Mouse (Mus musculus) stomach, embryonic 15.5 days (tissue): ENCODE results near the gene Wwox. TPM values are rescaled to one million over a fixed set of nuclear protein-coding genes. Genes with fewer than 3 reads are reported as not detected.

Experiments used
- ATAC-seq: fragments of 200-750 bp; cut with Nextera tagmentation; 2 replicates; pipeline ENCODE4 v1.8.0; 2017; ENCODE audit warnings: low read depth, moderate number of reproducible peaks, moderate TSS enrichment; ENCODE audit not compliant: insufficient read depth, low FRiP score
- H3K27ac ChIP-seq: fragments of 300-500 bp; sonication (generic); 2 replicates; pipeline ENCODE4 v1.5.1; 2015; ENCODE audit warnings: mild to moderate bottlenecking, inconsistent platforms
- H3K27me3 ChIP-seq: fragments of 300-500 bp; sonication (generic); replicated peaks from 2 replicates; pipeline ENCODE4 v1.6.1; 2015; ENCODE audit warnings: inconsistent platforms
- H3K36me3 ChIP-seq: fragments of 300-500 bp; sonication (generic); 2 replicates; pipeline ENCODE4 v1.6.1; 2015; ENCODE audit warnings: inconsistent platforms
- H3K4me1 ChIP-seq: fragments of 300-500 bp; sonication (generic); 2 replicates; pipeline ENCODE4 v1.6.1; 2015; ENCODE audit warnings: inconsistent platforms
- H3K4me2 ChIP-seq: fragments of 300-500 bp; sonication (generic); 2 replicates; pipeline ENCODE4 v1.6.1; 2015; ENCODE audit warnings: mild to moderate bottlenecking, inconsistent platforms
- H3K4me3 ChIP-seq: fragments of 300-500 bp; sonication (generic); replicated peaks from 2 replicates; pipeline ENCODE4 v1.5.1; 2015; ENCODE audit warnings: inconsistent platforms
- H3K9ac ChIP-seq: fragments of 300-500 bp; sonication (generic); 2 replicates; pipeline ENCODE4 v1.6.1; 2015; ENCODE audit warnings: inconsistent platforms
- H3K9me3 ChIP-seq: fragments of 300-500 bp; sonication (generic); 2 replicates; pipeline ENCODE4 v1.6.1; 2016; ENCODE audit warnings: inconsistent platforms
- WGBS: fragments of 180-500 bp; shearing (Covaris S2); methylation state at CpG from one replicate; pipeline ENCODE4 v1.1.7; 2015; 5-methylcytosine and 5-hydroxymethylcytosine counted together
- polyA plus RNA-seq: library from polyadenylated mRNA; unstranded; fragments of >200 nt; fragmentation: Nextera tagmentation; extraction: Ambion mirVana; gene quantifications from 2 replicates; pipeline ENCODE4 v1.2.1, GENCODE M21; 2015

Wwox gene
- polyA plus RNA-seq, 1 experiment from 2014 or later, result 12.2 TPM

GRCm38 (mm10) chr8:115008624-115009620, 569.5 kb downstream of the Wwox start:
- peak overlapping the region; percentile 60 for H3K27ac ChIP-seq
- ATAC-seq, result no peak
- peaks cover 15% of the 10 kb centered on the region; the same call in 1 of the 2 replicates for H3K4me1 ChIP-seq

GRCm38 (mm10) chr8:115009897-115010768, 570.7 kb downstream of the Wwox start:
- peak overlapping the region; percentile 77 for H3K27ac ChIP-seq
- no peak for ATAC-seq
- WGBS, result 23% methylated on average over 9 of the region's 9 CpGs

More at GRCm38 (mm10) chr8:115008624-115009620, 569.5 kb downstream of the Wwox start:
- Histone ChIP-seq H3K9ac (no peak overlapping the region), H3K9me3 (no peaks in the 10 kb centered on the region), H3K4me3 (no peak overlapping the region), H3K4me2 (no peak overlapping the region), H3K27me3 (no peaks in the 10 kb centered on the region), H3K36me3 (no peaks in the 10 kb centered on the region)
- 72% methylated on average over 9 of the region's 9 CpGs for WGBS

GRCm38 (mm10) chr8:115010769-115011073, 571.3 kb downstream of the Wwox start:
- Histone ChIP-seq H3K9ac (no peak overlapping the region), H3K36me3 (no peaks in the 10 kb centered on the region), H3K4me1 (peaks cover 15% of the 10 kb centered on the region; the same call in 1 of the 2 replicates), H3K27me3 (no peaks in the 10 kb centered on the region), H3K4me2 (no peak overlapping the region), H3K4me3 (no peak overlapping the region), H3K27ac (peak overlapping the region; percentile 77), H3K9me3 (no peaks in the 10 kb centered on the region)
- 41% methylated on average over 9 of the region's 9 CpGs for WGBS
- no peak for ATAC-seq

More at GRCm38 (mm10) chr8:115009897-115010768, 570.7 kb downstream of the Wwox start:
- H3K4me2 ChIP-seq, result 0 out of 2 replicates have a peak overlapping the region, but pooled peaks have one; percentile 19
- H3K36me3 ChIP-seq, result no peaks in the 10 kb centered on the region
- no peak overlapping the region for H3K9ac ChIP-seq
- H3K27me3 ChIP-seq, result no peaks in the 10 kb centered on the region
- H3K4me1 ChIP-seq, result peaks cover 15% of the 10 kb centered on the region; the same call in 1 of the 2 replicates
- no peak overlapping the region for H3K4me3 ChIP-seq
- H3K9me3 ChIP-seq, result no peaks in the 10 kb centered on the region

- no peaks in the 10 kb centered on the region for H3K27me3 ChIP-seq
- H3K4me1 ChIP-seq, result no peaks in the 10 kb centered on the region
- H3K36me3 ChIP-seq, result no peaks in the 10 kb centered on the region
- H3K4me2 ChIP-seq, result no peak overlapping the region
- no peaks in the 10 kb centered on the region for H3K9me3 ChIP-seq
- no peak for ATAC-seq
- no peak overlapping the region for H3K9ac ChIP-seq
- H3K4me3 ChIP-seq, result no peak overlapping the region
- WGBS, result 59% methylated on average over 15 of the region's 15 CpGs
- H3K27ac ChIP-seq, result no peak overlapping the region
Observed at GRCm38 (mm10) chr8:115019661-115020060, 580.2 kb downstream of the Wwox start.

GRCm38 (mm10) chr8:115021731-115022130, 582.3 kb downstream of the Wwox start:
- Histone ChIP-seq H3K4me2 (no peak overlapping the region), H3K4me1 (no peaks in the 10 kb centered on the region), H3K9me3 (no peaks in the 10 kb centered on the region), H3K27ac (no peak overlapping the region), H3K36me3 (no peaks in the 10 kb centered on the region), H3K4me3 (no peak overlapping the region), H3K9ac (no peak overlapping the region), H3K27me3 (no peaks in the 10 kb centered on the region)
- 86% methylated on average over 8 of the region's 8 CpGs for WGBS
- no peak for ATAC-seq

GRCm38 (mm10) chr8:115024062-115024461, 584.6 kb downstream of the Wwox start:
- H3K27me3 ChIP-seq, result no peaks in the 10 kb centered on the region
- H3K9me3 ChIP-seq, result no peaks in the 10 kb centered on the region
- 80% methylated on average over 4 of the region's 4 CpGs for WGBS
- H3K4me2 ChIP-seq, result no peak overlapping the region
- no peaks in the 10 kb centered on the region for H3K36me3 ChIP-seq
- no peak overlapping the region for H3K9ac ChIP-seq
- H3K27ac ChIP-seq, result no peak overlapping the region
- ATAC-seq, result no peak
- H3K4me1 ChIP-seq, result no peaks in the 10 kb centered on the region
- no peak overlapping the region for H3K4me3 ChIP-seq

- Histone ChIP-seq H3K27me3 (no peaks in the 10 kb centered on the region), H3K4me2 (no peak overlapping the region), H3K4me1 (no peaks in the 10 kb centered on the region), H3K4me3 (no peak overlapping the region), H3K36me3 (no peaks in the 10 kb centered on the region), H3K27ac (no peak overlapping the region; the same call in 1 of the 2 replicates), H3K9me3 (no peaks in the 10 kb centered on the region), H3K9ac (no peak overlapping the region)
- 51% methylated on average over 10 of the region's 10 CpGs for WGBS
- no peak for ATAC-seq
Observed at GRCm38 (mm10) chr8:115025390-115026098, 586.1 kb downstream of the Wwox start.

- no peak overlapping the region for H3K4me2 ChIP-seq
- no peak overlapping the region for H3K9ac ChIP-seq
- H3K9me3 ChIP-seq, result no peaks in the 10 kb centered on the region
- H3K4me3 ChIP-seq, result no peak overlapping the region
- H3K4me1 ChIP-seq, result no peaks in the 10 kb centered on the region
- 73% methylated on average over 7 of the region's 7 CpGs for WGBS
- H3K27me3 ChIP-seq, result no peaks in the 10 kb centered on the region
- H3K36me3 ChIP-seq, result no peaks in the 10 kb centered on the region
- no peak overlapping the region for H3K27ac ChIP-seq
- ATAC-seq, result no peak
Observed at GRCm38 (mm10) chr8:115026201-115026600, 586.7 kb downstream of the Wwox start.

- Histone ChIP-seq H3K9ac (no peak overlapping the region), H3K4me2 (no peak overlapping the region), H3K4me1 (no peaks in the 10 kb centered on the region), H3K36me3 (no peaks in the 10 kb centered on the region), H3K27me3 (no peaks in the 10 kb centered on the region), H3K9me3 (no peaks in the 10 kb centered on the region), H3K27ac (no peak overlapping the region), H3K4me3 (no peak overlapping the region)
- WGBS, result 74% methylated on average over 1 of the region's 1 CpGs
- no peak for ATAC-seq
Observed at GRCm38 (mm10) chr8:115033194-115033593, 593.7 kb downstream of the Wwox start.

- no peak overlapping the region for H3K9ac ChIP-seq
- H3K4me1 ChIP-seq, result no peaks in the 10 kb centered on the region
- H3K9me3 ChIP-seq, result no peaks in the 10 kb centered on the region
- H3K36me3 ChIP-seq, result no peaks in the 10 kb centered on the region
- H3K4me3 ChIP-seq, result no peak overlapping the region
- H3K27me3 ChIP-seq, result no peaks in the 10 kb centered on the region
- H3K4me2 ChIP-seq, result no peak overlapping the region
- ATAC-seq, result no peak
- 82% methylated on average over 9 of the region's 9 CpGs for WGBS
- no peak overlapping the region for H3K27ac ChIP-seq
Observed at GRCm38 (mm10) chr8:115036016-115036415, 596.6 kb downstream of the Wwox start.

GRCm38 (mm10) chr8:115038426-115038825, 599.0 kb downstream of the Wwox start:
- Histone ChIP-seq H3K9ac (no peak overlapping the region), H3K27me3 (no peaks in the 10 kb centered on the region), H3K4me1 (no peaks in the 10 kb centered on the region), H3K27ac (no peak overlapping the region), H3K4me3 (no peak overlapping the region), H3K4me2 (no peak overlapping the region), H3K36me3 (no peaks in the 10 kb centered on the region), H3K9me3 (no peaks in the 10 kb centered on the region)
- 49% methylated on average over 4 of the region's 4 CpGs for WGBS
- ATAC-seq, result no peak
